Mouse (Mus musculus): ENCODE results near the gene Rpl37a. TPM values are rescaled to one million over a fixed set of nuclear protein-coding genes. Genes with fewer than 3 reads are reported as not detected.

Gene Rpl37a
- polyA plus RNA-seq, 1 experiment: 159 TPM

DNA sequence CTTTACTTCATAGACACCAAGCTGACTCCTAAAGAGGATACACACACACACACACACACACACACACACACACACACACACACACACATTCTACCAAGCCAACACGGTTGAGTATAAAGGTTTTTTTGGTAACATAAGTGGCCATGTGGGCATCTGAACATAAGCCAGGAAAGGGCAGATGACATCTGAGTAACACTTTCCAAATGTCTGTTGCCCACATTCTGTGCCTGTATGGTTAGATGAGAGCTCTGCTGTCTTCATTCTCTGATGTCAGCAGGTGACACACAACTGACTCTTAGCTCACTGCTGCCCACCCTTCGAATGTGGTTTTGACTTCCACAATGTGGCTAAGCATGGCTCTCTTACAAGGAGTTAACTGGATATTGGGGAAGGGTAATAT lies 13.3 kb downstream of the Rpl37a start:
- no peak for TF ChIP-seq GATA1 (IDR thresholded peaks at IDR 0.05; ENCODE audit: low read length)

DNA sequence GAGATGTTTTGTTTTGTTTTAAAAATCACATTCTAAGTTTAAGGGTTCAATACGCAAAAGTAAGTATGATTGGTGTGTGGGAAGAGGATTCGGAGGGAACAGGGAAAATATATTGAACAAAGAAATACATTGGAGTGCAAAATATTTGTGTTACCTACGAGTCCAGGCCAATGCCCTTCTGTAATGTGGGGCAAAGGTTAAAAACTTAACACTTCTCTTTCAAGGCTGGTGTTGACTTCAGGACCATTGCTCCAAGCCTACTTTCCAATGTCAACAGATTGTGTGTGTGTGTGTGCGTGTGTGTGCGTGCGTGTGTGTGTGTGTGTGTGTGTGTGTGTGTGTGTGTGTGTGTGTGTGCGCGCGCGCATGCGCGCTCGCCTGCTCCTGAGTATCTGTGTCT lies 14.9 kb downstream of the Rpl37a start:
- TF ChIP-seq GATA1 (IDR thresholded peaks at IDR 0.05; ENCODE audit: low read length): no peak

DNA sequence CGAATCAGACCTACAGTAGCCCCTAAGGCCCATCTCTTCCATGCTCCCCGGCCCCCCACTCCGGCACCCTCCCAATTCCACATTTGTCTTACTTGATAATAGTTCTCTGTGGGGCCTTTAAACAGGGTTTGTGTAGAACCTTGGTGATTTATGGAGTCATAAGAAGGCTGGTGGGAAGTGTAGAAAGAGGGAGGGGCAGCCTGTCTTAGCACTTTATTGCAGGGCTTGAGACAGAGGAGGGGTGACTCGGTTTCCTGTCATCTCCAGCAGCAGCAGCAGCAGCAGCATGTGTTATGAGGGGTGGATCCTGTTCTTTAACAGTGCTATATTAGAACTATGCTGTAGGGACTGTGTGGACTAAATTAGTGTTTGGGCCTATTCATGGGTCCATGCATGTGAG lies 17.7 kb downstream of the Rpl37a start:
- TF ChIP-seq GATA1 (IDR thresholded peaks at IDR 0.05; ENCODE audit: low read length): no peak

DNA sequence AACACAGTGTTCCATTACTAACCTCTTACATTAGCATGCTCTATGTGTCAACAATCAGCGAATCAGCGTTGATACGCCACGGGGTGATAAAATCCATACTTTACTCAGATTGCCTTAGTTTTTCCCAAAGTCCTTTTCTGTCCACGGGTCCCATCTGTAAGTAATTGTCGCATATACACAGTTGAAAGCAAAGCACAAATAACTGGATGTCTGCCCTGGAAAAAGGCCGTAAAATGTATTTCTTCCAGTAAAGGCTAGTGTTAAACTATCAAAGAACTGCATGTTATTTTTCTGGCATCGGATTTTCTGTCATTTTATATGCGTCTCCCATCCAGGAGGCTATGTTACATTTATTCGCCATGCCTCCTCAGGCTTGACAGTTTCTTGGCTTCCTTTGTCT lies 19.0 kb downstream of the Rpl37a start:
- no peak for TF ChIP-seq GATA1 (IDR thresholded peaks at IDR 0.05; ENCODE audit: low read length)

DNA sequence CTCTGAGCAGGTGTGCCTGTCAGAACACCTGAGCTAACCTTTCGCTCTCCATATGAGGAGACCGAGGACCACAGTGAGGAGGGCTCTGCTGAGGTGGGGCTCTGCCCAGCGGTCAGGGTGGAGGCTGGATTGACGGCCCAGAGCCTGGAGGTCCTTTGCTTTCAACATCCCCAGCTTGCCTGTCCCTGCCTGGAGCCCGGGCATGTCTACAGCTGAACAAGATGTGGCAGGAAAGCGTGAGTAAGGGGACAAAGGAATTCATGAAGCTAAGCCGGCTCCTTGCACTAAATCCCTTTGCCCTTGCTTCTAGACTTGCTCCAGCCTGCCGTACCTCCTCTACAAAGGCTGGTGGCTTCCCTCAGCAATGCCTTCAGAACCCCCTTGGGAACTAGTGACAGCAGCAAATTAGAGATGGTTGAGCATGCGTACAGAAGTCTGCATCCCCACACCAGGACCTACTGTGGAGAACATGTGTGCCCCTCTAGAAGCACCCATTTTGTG lies 22.2 kb downstream of the Rpl37a start:
- no peak for TF ChIP-seq GATA1 (IDR thresholded peaks at IDR 0.05; ENCODE audit: low read length)

DNA sequence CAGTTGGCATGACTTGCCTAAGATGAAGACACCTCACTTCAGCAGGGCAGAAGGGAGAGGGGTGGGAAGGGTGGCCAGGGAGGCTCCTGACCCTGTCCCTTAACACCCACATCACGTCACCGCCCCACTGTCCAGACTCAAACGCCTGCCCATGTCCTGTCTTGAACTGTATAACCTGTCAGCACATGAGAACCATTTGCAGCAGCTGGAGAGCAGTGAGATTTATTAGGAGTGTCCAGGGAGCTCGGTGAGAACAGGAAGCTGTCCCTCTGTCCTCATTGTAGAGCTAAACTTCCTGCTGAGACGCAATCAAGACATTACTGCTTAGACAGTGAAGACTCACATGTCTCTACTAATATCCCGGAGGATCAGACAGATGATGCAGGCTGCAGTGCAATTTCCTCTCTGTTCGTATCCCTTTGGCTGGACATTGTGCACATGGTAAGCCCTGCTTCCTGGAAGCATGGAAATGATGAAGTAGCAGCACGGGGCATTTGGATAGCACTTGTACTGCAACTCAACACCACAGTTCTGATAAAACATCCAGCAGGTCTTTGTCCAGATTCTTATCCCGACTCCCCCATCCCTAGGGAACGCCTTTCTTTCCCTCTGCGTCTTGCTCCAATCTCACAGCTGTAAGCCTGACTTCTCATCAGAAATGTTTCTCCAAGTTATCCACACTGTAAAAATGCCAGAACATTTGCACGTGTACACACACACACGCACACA lies 25.5 kb downstream of the Rpl37a start:
- TF ChIP-seq GATA1 (IDR thresholded peaks at IDR 0.05; ENCODE audit: low read length): no peak

DNA sequence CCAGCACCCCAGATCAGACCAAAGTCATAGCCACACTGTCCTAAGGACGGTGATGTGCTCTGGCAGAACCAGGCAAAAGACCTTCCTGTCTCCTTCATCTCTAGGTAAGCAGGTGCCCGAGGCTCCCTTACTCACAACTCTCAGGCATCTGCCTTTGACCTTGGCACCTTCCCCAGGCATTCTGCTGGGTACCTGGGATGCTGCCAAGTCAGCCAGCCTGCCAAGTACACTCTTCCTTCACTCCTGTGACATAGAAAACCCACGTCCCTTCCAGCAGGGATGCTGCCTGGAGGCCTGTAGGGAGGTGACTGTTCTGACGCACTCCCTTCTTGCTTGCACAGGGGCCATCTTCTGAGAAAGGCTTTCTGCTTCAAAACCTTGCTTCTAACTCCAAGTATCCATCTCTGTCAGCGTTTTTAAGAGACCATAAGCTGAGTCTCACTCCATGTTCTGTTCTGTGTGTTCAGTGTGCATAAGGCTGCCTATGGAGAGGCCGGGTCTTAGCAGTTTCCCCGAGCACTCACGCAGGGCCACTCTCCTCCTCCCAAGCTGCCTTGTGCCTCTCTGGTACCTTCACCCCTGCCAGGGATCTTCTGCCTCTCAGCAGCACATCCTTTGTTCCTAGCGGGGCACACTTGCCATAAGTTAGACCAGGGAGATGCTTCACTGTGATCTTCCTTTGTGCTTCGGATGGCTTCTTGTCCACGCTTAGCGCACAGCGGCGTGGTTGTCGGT lies 28.0 kb downstream of the Rpl37a start:
- TF ChIP-seq GATA1 (IDR thresholded peaks at IDR 0.05; ENCODE audit: low read length): no peak

DNA sequence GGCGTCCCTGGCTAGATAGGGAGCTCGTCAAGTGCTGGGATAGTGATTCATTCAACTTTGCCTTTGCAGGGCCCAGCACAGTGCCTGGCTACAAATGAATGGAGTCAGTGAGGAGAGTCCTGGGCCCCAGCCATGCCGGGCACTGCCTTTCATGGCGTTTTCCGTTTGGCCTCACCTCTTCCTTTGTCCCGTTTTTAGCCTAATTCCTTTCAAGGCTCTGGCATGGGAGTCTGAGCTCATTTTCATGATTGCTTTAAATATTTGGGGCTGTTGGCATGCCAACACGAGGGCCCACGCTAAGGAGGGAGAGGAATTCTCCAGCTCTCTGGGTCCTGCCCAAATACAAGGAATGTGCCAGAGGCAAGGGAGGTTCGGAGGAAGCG lies 28.6 kb downstream of the Rpl37a start:
- TF ChIP-seq GATA1 (IDR thresholded peaks at IDR 0.05; ENCODE audit: low read length): no peak

DNA sequence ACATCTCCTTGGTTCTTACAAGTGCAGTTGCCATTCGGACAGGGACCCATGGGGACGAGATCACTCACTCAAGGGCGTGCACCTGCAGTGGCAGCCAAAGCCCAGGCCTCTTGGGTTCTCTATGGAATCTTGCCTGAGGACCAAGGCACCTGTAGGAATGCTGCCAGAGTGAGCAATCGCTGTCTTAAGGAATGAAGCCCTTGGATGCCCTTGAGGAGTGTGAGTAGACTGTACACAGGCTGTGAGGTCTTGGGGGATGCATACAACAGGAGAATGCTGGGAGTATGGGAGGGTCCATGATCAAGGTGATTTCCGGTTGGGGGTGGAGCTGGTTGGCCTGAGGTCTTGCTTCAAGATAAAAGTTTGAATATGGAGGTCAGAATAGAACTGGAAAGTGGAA lies 30.3 kb downstream of the Rpl37a start:
- TF ChIP-seq GATA1 (IDR thresholded peaks at IDR 0.05; ENCODE audit: low read length): no peak

DNA sequence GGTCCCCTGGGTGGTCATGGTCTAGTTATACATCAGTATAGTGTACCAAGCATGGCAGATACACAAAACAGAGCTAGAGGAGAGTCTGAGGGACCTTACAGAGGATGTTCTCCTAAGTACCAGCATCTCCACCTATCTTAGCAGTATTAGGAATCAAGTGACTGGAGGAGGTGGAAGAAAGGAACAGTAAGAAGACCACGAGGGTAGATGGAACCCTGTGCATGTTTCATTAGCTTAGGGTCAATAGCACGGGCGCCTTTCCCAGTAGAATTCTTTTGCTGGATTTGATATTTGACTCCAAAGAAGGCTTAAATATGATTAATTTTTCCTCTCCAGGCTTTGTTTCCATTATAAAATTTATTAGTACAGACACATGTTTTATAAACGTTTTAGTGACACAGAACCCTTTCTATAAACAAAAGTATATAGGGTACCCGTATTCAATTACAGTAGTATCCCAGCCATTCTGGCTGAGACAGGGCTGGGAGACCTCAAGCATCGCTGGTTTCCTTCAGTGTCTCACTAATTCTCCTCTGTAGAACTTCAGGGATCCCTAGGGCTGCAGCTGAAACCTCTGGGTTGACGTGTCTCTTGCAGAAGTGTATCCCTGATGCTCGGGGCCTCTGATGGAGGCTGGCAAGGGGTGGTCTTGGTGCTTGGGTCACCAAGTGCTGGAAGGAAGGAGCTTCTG lies 33.9 kb downstream of the Rpl37a start:
- no peak for TF ChIP-seq GATA1 (IDR thresholded peaks at IDR 0.05; ENCODE audit: low read length)

DNA sequence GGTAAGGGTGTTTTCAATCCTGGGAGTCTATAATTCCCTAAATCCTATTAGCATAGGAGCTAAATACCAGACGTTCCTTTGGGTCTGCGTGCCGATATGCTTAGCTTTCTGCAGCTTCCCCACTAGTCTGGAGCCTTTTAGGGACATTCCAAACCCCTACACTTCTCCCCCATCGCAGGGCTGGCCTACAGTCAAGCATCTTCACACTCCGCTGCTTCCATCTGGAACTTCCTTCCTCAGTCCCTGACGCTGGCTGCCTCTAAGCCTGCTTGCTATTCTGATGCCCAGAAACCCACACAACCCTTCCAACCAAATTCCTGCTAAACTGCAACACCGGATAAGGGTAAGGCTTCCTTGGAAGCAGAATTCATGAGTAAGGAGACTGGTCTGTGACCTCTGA lies 35.3 kb downstream of the Rpl37a start:
- no peak for TF ChIP-seq GATA1 (IDR thresholded peaks at IDR 0.05; ENCODE audit: low read length)

DNA sequence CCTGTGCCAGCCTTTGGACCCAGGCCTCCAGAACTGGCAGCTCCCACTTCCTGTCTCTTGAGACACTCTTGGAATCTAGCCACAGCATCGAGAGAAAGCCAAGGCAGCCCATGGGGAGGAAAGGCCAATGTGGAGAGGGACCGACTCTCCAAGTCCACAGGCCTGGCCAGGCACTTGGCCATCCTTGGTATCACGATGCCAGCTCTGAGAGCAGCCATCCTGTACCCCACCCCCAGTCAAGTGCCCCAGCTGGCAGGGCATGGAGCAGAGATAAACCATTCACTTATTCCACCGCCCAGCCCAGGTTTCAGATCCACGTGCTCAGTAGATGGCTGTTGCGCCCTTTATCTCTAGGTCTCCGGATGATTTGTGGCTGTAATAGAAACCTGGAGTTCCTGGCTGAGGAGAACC lies 40.3 kb downstream of the Rpl37a start:
- no peak for TF ChIP-seq GATA1 (IDR thresholded peaks at IDR 0.05; ENCODE audit: low read length)

DNA sequence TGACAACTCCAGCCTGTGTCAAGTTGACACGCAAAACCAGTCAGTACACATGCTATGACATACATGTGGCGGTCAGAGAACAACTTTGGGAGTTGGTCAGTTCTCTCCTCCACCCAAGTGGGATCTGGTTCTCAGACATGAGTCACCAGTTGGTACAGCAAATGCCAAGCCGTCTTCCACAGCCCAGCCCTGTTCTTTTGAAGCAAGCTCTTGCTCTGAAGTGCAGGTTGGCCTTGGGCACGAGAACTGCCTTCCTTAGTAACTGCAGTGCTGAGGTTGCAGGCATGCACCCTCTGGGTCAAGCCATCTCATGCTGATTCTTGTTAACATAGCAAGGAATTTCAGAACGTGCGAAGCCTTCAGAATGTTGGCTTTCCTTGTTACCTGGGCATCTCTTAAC lies 42.1 kb downstream of the Rpl37a start:
- TF ChIP-seq GATA1 (IDR thresholded peaks at IDR 0.05; ENCODE audit: low read length): no peak

DNA sequence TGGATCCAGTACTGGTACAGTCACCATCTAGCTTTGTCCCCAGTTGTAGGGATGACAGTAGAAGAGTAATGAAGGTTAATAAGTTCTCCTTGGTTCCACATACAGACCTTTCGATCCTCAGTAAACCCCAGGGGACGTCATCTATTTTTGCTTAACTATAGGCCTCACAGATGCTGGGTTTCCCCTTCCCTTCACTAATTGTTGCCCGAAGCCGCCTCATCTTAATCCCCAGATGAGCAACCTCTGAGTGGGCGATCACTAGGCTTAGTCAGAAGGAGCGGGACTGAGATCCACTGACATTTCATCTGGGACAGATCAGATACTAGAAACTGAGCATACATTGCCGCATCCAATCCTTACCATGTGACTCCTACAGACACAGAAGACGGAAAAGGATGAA lies 44.1 kb downstream of the Rpl37a start:
- no peak for TF ChIP-seq GATA1 (IDR thresholded peaks at IDR 0.05; ENCODE audit: low read length)

DNA sequence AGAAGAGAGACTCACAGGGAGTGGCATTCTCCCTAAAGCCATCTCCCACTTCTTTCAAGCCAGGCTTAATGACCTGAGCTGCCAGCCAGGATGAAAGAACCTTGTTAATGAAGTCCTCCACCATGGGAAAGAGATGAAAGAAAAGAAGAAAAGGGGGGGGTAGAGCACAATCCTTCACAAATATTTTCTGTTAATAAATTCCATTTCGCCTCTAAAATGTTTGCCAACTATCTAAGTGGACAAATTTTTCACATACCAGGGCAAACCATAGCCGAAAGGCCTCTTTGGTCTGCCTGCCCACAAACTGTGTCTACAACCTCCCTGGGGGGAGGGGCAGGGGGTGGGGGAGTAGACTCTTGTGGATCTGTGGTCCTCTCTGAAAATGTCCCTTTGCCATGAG lies 44.7 kb downstream of the Rpl37a start:
- no peak for TF ChIP-seq GATA1 (IDR thresholded peaks at IDR 0.05; ENCODE audit: low read length)

DNA sequence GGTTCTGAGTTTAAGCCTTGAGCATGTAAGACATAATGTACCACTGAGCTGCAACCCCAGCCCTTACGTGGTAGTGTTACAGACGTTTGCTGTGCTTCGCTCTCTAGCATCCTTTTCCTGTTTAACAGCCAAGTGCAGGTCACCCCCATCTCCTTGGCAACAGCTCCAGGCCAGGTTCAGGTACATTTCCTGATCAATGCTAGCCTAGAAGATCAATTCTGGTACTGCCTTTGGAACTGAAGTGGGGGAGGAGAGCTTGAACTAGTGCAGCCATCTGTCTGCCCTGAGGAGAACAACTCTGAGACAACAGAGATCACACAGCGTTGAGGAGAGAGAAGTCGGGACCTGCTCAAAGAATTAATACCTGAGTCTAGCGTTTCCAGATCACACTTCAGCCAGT lies 48.7 kb downstream of the Rpl37a start:
- no peak for TF ChIP-seq GATA1 (IDR thresholded peaks at IDR 0.05; ENCODE audit: low read length)

Other genes starting within 250 kb of the Rpl37a start
- not detected in 2 replicates for gene March4, start 174.4 kb upstream of the Rpl37a start, polyA plus RNA-seq (2012)
- gene Smarcal1, start 128.0 kb upstream of the Rpl37a start, polyA plus RNA-seq (2012): 4.4 and 16.6 TPM in 2 replicates
- not detected in 2 replicates for gene Ankar, start 10.7 kb upstream of the Rpl37a start, polyA plus RNA-seq (2012)
- not detected in 2 replicates for gene Igfbp2, start 113.2 kb downstream of the Rpl37a start, polyA plus RNA-seq (2012)
- gene Igfbp5, start 163.6 kb downstream of the Rpl37a start, polyA plus RNA-seq (2012): not detected in 2 replicates

Data from G1E-ER4 (cell line).